Mouse (Mus musculus): ENCODE results near the gene Anxa1. TPM values are rescaled to one million over a fixed set of nuclear protein-coding genes. Genes with fewer than 3 reads are reported as not detected.

The Anxa1 gene
- polyA plus RNA-seq, 1 experiment from 2014 or later, result 39.5 TPM

Other genes with a start within 250 kb of the Anxa1 start
- 4.1 and 4.3 TPM in 2 replicates for gene Aldh1a1, start 101.8 kb upstream of the Anxa1 start, polyA plus RNA-seq (2015; fragmentation: Nextera tagmentation; extraction: Ambion mirVana)